Mouse (Mus musculus): ENCODE data around the gene Cbr1. TPM values are rescaled to one million over a fixed set of nuclear protein-coding genes. Genes with fewer than 3 reads are reported as not detected.

The Cbr1 gene
- polyA plus RNA-seq, 1 experiment from 2014 or later: 149 TPM

- no peak for ATAC-seq (ENCODE audit: insufficient read depth, low FRiP score)
- Histone ChIP-seq H3K4me1 (ENCODE audit: control insufficient read depth, insufficient read depth, low read length) (no peaks in the 10 kb centered on the region), H3K4me2 (ENCODE audit: low read depth, low read length) (no peak overlapping the region), H3K9me3 (replicated peaks; ENCODE audit: control insufficient read depth, low read length) (no peaks in the 10 kb centered on the region), H3K36me3 (ENCODE audit: control insufficient read depth, insufficient read depth, low read length) (no peaks in the 10 kb centered on the region), H3K4me3 (replicated peaks; ENCODE audit: low read length) (no peak overlapping the region), H3K9ac (ENCODE audit: low read length) (no peak overlapping the region), H3K27me3 (ENCODE audit: control insufficient read depth, insufficient read depth, low read length) (no peaks in the 10 kb centered on the region), H3K27ac (ENCODE audit: low read length) (no peak overlapping the region)
- WGBS: 57% methylated on average over 4 of the region's 4 CpGs
Measured at GRCm38 (mm10) chr16:93644006-93644405, 38.4 kb downstream of the Cbr1 start.

GRCm38 (mm10) chr16:93648441-93649183 is 43.0 kb downstream of the Cbr1 start:
- no peaks in the 10 kb centered on the region for H3K9me3 ChIP-seq (replicated peaks; ENCODE audit: control insufficient read depth, low read length)
- no peak overlapping the region for H3K4me2 ChIP-seq (ENCODE audit: low read depth, low read length)
- no peak overlapping the region for H3K27ac ChIP-seq (ENCODE audit: low read length)
- WGBS: 74% methylated on average over 5 of the region's 5 CpGs
- H3K27me3 ChIP-seq (ENCODE audit: control insufficient read depth, insufficient read depth, low read length): no peaks in the 10 kb centered on the region
- H3K9ac ChIP-seq (ENCODE audit: low read length): no peak overlapping the region
- no peak overlapping the region for H3K4me3 ChIP-seq (replicated peaks; ENCODE audit: low read length)
- no peaks in the 10 kb centered on the region for H3K4me1 ChIP-seq (ENCODE audit: control insufficient read depth, insufficient read depth, low read length)
- H3K36me3 ChIP-seq (ENCODE audit: control insufficient read depth, insufficient read depth, low read length): no peaks in the 10 kb centered on the region
- ATAC-seq (ENCODE audit: insufficient read depth, low FRiP score): no peak

Other genes starting within 250 kb of the Cbr1 start
- gene Setd4, start 1.8 kb upstream of the Cbr1 start, polyA plus RNA-seq (2015; fragmentation: Nextera tagmentation; extraction: Ambion mirVana): 10.7 and 11.8 TPM in 2 replicates
- gene Gm5678, start 22.2 kb downstream of the Cbr1 start, polyA plus RNA-seq (2015; fragmentation: Nextera tagmentation; extraction: Ambion mirVana): 0.25 and 0.34 TPM in 2 replicates
- gene Cbr3, start 77.4 kb downstream of the Cbr1 start, polyA plus RNA-seq (2015; fragmentation: Nextera tagmentation; extraction: Ambion mirVana): 34.8 and 46.2 TPM in 2 replicates
- gene Dop1b, start 106.1 kb downstream of the Cbr1 start, polyA plus RNA-seq (2015; fragmentation: Nextera tagmentation; extraction: Ambion mirVana): 27.8 and 35.6 TPM in 2 replicates
- 31.0 and 34.8 TPM in 2 replicates for gene Morc3, start 226.3 kb downstream of the Cbr1 start, polyA plus RNA-seq (2015; fragmentation: Nextera tagmentation; extraction: Ambion mirVana)